Mouse (Mus musculus): ENCODE measurements around the gene Sobp.

- TF ChIP-seq CTCF (IDR thresholded peaks at IDR 0.05; ENCODE audit: low read depth), result no peak
- no peak for TF ChIP-seq EP300 (IDR thresholded peaks at IDR 0.05; ENCODE audit: low read depth)
Observed at GRCm38 (mm10) chr10:43027006-43027405, 147.3 kb downstream of the Sobp start.

All from liver, embryonic 14.5 days (tissue).